Mouse (Mus musculus) macrophage (primary cell): ENCODE measurements around the gene Timm17b. TPM values are rescaled to one million over a fixed set of nuclear protein-coding genes. Genes with fewer than 3 reads are reported as not detected.
"Not testable (repeated sequence)": the region's sequence is repeated elsewhere in the genome, so short reads cannot be mapped to it uniquely, and the experiment has no call there.

Source experiments
- H3K27ac ChIP-seq: fragments of 350-480 bp; formaldehyde crosslinking; 2 replicates; pipeline ENCODE4 v1.9.0; 2021
- H3K36me3 ChIP-seq: fragments of 350-480 bp; formaldehyde crosslinking; 2 replicates; pipeline ENCODE4 v1.9.0; 2021; ENCODE audit errors: inconsistent target
- H3K4me3 ChIP-seq: fragments of 350-480 bp; formaldehyde crosslinking; 2 replicates; pipeline ENCODE4 v1.9.0; 2021; ENCODE audit errors: inconsistent target
- H3K79me2 ChIP-seq: fragments of 350-480 bp; formaldehyde crosslinking; 2 replicates; pipeline ENCODE4 v1.9.0; 2021; ENCODE audit errors: inconsistent target
- WGBS: methylation state at CpG from one replicate; pipeline ENCODE4 v1.1.7; 2026; ENCODE audit warnings: inconsistent platforms; ENCODE audit not compliant: missing documents; 5-methylcytosine and 5-hydroxymethylcytosine counted together
- polyA plus RNA-seq: library from polyadenylated mRNA; stranded (reverse); fragments of 250-400 nt; gene quantifications from 3 replicates; pipeline ENCODE4 v1.2.4, GENCODE M21; 2018; ENCODE audit warnings: inconsistent platforms

Gene Timm17b
- polyA plus RNA-seq, 1 experiment from 2014 or later: 7.5 TPM

DNA sequence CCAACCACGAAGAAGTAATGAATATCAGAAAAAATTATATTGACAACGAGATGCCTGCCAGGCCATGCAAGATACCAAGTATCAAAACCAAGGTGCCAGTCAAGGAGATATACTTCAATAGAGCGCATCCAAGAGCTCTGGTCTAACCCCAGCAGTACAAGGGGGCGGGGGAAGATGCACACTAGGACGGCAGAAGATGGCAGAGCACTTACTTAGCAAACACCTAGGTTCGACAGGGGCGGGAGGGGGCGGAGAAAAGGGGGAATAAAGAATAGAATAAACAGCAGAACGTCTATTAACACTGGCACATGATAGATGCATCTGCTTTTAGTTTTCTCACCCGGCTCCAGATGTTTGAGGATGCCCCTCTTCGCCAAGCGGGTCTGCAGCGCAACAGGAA is 946 bp upstream of the Timm17b start:
- peak overlapping the region; percentile 74 for H3K27ac ChIP-seq
- 37% methylated on average over 13 of the region's 13 CpGs for WGBS

DNA sequence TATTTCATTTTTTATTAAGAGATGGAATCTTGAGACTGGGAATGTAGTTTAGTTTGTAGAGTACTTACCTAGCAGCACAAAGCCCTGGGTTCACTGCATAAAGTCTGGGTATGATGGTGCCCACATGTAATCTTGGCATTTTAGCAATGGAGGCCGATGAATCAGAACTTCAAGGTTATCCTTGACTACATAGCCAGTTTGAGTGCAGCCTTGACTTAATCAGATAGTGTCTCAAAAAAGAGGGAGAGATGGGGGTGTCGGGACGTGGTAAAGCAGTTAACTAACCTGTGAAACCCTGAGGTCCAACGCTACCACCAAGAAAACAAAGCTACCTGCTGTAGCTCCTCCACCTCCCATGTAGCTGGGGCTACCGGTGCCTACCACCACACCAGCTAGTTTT is 5.3 kb downstream of the Timm17b start:
- no peak overlapping the region for H3K4me3 ChIP-seq
- no peaks in the 10 kb centered on the region; the same call in 1 of the 2 replicates for H3K79me2 ChIP-seq
- H3K36me3 ChIP-seq: no peaks in the 10 kb centered on the region
- WGBS: 84% methylated on average over 5 of the region's 5 CpGs
- H3K27ac ChIP-seq: no peak overlapping the region

More for the DNA sequence above, 946 bp upstream of the Timm17b start:
- no peaks in the 10 kb centered on the region for H3K36me3 ChIP-seq
- peak overlapping the region; percentile 51 for H3K4me3 ChIP-seq
- H3K79me2 ChIP-seq: peaks cover 11% of the 10 kb centered on the region; the same call in 1 of the 2 replicates

DNA sequence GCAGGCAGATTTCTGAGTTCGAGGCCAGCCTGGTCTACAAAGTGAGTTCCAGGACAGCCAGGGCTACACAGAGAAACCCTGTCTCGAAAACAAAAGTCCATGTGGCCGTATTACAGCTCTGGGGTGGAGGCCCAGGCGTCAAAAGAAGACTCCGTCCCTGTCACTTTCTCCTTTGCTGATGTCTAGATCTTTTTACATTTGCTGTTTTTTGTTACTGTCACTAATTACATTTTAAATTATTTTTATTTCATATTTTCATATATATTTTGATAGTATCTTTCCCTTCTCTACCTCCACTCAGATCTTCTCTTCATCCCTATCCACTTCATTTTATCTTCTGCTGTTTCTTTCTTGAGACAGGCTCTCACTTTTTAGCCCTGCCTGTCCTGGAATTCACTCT is 8.6 kb downstream of the Timm17b start, which contains the start of gene Gm10491:
Gm10491 (minus strand) TSS at position 101 of the 400 bp plus-strand sequence.
- no peak within 1 kb of the TSS for H3K4me3 ChIP-seq
- H3K36me3 ChIP-seq: no peaks in the 10 kb centered on the region
- WGBS: 87% methylated on average over 4 of the region's 5 CpGs
- no peaks in the 10 kb centered on the region for H3K79me2 ChIP-seq
- no peak within 1 kb of the TSS for H3K27ac ChIP-seq

DNA sequence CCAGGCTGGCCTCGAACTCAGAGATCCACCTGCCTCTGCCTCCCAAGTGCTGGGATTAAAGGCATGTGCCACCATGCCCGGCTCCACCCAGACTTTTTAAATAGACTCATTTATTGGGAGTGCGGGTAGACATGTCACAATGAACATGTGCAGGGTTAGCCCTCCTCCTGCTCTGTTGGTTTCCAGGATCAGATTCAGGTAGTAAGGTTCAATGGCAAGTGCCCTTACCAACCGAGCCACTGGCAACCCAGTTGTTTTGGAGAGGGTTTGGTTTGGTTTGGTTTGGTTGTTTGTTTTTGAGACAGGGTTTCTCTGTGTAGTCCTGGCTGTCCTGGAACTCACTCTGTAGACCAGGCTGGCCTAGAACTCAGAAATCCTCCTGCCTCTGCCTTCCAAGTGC is 10.1 kb downstream of the Timm17b start, which contains the start of gene Gm10490:
Gm10490 (plus strand) TSS at position 301 of the 400 bp plus-strand sequence.
- WGBS: 90% methylated on average over 3 of the region's 4 CpGs
- H3K4me3 ChIP-seq, H3K79me2 ChIP-seq, H3K27ac ChIP-seq, H3K36me3 ChIP-seq: not testable (repeated sequence)

DNA sequence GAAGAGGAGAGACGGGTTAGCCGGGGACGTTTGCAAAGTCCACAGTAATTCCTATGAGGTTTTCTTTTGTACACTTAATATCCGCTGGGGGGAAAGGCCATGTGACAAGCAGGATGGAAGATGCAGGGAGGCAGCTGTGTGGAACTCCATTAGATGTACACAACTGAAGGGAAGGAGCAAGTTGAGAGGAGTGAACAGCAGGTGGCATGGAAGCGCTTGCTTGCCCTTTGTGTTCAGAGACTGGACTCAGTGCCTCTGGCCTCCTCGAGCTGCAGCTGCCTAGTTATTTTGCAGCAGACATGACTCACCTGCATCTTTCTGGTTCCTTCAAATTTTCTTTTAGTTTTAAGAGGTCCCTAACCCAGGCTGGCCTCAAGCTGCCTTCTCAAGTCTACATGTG is 11.3 kb downstream of the Timm17b start:
- 74% methylated on average over 6 of the region's 6 CpGs for WGBS

DNA sequence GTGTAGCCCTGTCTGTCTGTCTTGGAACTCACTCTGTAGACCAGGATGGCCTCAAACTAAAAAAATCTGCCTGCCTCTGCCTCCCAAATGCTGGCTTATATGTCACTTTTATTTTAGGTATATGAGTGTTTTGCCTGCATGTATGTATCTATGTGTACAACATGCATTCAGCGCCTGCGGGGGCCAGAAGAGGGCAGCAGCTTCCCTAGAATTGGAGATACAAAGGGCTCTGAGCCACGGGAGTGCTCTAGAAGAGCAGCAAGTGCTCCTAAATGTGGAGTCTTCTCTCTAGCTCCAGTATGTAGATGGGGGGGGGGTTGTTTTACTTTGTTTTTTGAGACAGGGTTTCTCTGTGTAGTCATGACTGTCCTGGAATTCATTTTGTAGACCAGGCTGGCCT is 16.5 kb downstream of the Timm17b start:
- not testable (repeated sequence) for H3K27ac ChIP-seq, H3K4me3 ChIP-seq
- WGBS: 0% methylated on average over 2 of the region's 3 CpGs

More for the DNA sequence above, 11.3 kb downstream of the Timm17b start:
- H3K36me3 ChIP-seq: no peaks in the 10 kb centered on the region
- H3K4me3 ChIP-seq: no peak overlapping the region
- H3K27ac ChIP-seq: no peak overlapping the region
- no peaks in the 10 kb centered on the region for H3K79me2 ChIP-seq

DNA sequence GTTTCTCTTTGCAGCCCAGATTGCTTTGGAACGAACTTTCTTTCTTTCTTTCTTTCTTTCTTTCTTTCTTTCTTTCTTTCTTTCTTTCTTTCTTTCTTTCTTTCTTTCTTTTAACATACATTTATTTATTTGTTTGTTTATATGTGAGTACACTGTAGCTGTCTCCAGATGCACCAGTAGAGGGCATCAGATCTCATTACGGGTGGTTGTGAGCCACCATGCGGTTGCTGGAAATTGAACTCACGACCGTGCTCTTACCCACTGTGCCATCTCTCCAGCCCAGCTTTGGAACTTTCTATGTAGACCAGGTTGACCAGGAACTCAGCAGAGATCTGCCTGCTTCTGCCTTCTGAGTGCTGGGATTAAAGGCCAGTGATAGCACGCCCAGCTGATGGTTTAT is 18.8 kb downstream of the Timm17b start:
- H3K36me3 ChIP-seq: not testable (repeated sequence)
- 62% methylated on average over 6 of the region's 6 CpGs for WGBS

More for the DNA sequence above, 16.5 kb downstream of the Timm17b start:
- H3K79me2 ChIP-seq, H3K36me3 ChIP-seq: not testable (repeated sequence)

DNA sequence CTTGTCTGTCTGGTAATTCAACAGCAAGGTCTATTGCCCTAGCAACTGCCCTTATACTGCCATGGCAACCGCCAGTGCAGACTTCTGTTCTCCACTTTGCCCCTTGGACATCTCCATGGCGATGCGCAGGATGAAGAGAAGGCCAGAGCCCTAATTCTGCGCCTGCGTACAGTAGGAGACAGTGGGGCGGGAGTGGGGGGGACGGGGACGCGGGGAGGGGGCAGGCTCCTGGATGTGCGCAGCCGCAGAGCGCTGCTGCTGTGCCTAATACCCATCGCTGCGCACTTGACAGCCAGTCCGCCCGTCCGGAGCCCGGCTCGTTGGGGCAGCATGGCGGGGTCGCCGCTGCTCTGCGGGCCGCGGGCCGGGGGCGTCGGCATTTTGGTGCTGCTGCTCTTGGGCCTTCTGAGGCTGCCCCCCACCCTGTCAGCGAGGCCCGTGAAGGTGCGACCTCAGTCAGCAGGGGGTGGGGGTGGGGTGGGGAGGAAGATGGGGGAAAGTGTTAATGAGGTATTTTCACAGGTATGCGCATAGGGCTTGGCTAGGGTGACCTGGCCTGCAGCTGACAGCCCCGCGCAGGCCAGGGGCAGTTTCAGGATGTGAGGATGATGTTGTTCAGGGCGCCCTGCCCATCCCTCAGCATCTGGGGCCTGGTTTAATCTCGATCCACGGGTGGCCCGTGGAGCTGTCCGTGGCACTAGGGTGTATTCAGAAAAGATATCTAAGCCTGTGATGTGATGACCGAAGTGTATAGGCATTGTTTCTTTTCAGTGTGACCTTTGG is 20.6 kb downstream of the Timm17b start, which contains the start of gene Pcsk1n:
Pcsk1n (plus strand) TSS at position 222 of the 783 bp plus-strand sequence.
- WGBS: 27% methylated on average over 26 of the region's 40 CpGs
- Histone ChIP-seq H3K79me2 (no peaks in the 10 kb centered on the region), H3K4me3 (no peak within 1 kb of the TSS), H3K27ac (no peak within 1 kb of the TSS), H3K36me3 (no peaks in the 10 kb centered on the region)

More for the DNA sequence above, 18.8 kb downstream of the Timm17b start:
- not testable (repeated sequence) for H3K4me3 ChIP-seq, H3K79me2 ChIP-seq, H3K27ac ChIP-seq

DNA sequence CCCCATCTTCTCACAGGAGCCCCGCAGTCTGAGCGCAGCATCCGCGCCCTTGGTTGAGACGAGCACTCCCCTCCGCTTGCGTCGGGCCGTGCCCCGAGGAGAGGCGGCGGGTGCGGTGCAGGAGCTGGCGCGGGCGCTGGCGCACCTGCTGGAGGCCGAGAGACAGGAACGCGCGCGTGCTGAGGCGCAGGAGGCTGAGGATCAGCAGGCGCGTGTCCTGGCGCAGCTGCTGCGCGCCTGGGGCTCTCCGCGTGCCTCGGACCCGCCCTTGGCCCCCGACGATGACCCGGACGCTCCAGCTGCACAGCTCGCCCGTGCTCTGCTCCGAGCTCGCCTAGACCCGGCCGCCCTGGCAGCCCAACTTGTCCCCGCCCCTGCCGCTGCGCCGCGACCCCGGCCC is 22.9 kb downstream of the Timm17b start:
- 26% methylated on average over 30 of the region's 48 CpGs for WGBS
- Histone ChIP-seq H3K4me3 (no peak overlapping the region), H3K36me3 (no peaks in the 10 kb centered on the region), H3K27ac (no peak overlapping the region), H3K79me2 (no peaks in the 10 kb centered on the region)

DNA sequence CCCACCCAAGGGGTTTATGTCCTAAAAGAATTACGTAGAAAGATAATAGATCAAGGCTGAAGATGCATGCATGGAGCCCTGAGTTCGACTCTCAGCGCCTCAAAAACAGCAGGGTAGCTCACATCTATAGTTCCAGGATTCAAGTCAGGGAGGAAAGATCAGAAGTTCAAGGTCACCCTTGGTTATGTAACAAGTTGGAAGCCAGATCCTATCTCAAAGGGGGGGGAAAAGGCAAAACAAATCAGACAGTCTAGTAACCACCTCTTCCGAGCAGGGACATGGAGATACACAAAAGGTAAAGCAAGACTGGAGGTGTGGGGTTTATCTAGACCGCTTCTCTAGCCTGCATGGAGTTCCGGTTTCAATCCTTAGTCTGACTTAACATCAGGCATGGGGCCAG is 27.1 kb downstream of the Timm17b start:
- no peak overlapping the region for H3K27ac ChIP-seq
- WGBS: 76% methylated on average over 6 of the region's 6 CpGs
- H3K36me3 ChIP-seq: no peaks in the 10 kb centered on the region
- H3K4me3 ChIP-seq: no peak overlapping the region
- no peaks in the 10 kb centered on the region for H3K79me2 ChIP-seq

DNA sequence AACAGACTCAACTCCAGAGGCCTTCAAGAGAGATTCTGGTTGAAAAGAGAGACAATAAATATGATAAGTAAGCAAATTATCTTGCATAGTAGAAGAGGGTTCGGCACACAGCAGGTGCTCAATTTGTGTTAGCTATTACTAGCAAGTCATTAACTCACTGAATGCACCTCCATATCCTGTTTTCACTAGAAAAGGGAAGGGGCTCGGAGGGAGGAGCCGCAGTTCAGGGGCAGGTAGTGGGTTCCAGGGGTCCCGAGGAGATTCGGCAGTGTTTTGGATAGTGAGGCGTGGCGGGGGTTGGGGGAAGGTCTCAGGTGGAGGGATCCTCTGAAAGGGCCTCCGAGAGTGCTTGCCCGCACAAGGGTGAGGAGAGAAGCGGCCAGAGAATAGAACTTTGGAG is 28.0 kb downstream of the Timm17b start:
- no peak overlapping the region for H3K27ac ChIP-seq
- no peaks in the 10 kb centered on the region for H3K36me3 ChIP-seq
- WGBS: 26% methylated on average over 10 of the region's 10 CpGs
- no peaks in the 10 kb centered on the region for H3K79me2 ChIP-seq
- H3K4me3 ChIP-seq: no peak overlapping the region

DNA sequence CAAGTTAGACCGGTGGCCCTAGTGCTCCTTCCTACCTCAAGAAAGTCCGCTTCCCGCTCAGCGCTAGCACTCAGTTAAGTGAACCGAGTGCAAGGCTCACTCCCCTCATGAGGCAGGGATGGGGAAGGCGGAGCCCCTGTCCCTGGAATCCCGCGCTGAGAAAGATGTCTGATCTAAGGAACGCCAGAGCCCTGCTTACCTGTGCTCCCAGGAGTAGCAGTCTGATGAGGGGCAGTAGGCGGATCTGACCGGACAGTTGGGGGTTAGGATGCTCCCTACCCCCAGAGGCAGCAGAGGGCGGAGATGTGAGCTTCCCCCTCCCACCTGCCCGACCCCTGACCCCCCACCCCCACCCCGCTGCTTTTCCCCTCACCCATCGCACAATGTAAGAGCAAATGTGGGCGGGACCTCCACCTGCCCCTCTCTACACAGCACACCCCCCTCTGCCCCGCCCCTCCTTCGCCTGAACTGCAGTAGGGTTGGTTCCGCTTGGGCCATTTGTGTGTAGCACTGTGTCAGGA is 29.2 kb downstream of the Timm17b start, which contains the start of gene Eras:
Eras (minus strand) TSS at position 338 of the 521 bp plus-strand sequence.
- Histone ChIP-seq H3K4me3 (no peak within 1 kb of the TSS), H3K27ac (no peak within 1 kb of the TSS), H3K79me2 (no peaks in the 10 kb centered on the region), H3K36me3 (no peaks in the 10 kb centered on the region)
- WGBS: 41% methylated on average over 12 of the region's 19 CpGs

DNA sequence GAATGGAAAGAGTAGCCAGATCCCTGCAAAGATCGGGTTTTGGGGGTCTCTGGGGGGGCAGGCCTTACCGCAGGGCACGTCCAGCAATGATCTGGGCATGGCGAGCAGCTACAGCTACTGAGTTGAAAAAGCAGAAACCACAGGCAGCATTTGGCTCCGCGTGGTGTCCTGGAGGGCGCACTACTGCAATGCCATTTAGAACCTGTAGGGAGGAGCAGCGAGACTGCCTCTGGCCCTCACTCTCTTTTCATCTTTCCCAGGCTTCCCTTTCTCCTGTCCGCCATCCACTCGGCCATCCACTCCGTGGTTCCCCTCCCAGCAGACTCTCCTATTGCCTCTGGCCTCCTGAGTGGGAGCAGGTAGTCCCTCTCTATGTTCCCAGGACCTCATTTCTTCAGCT is 37.7 kb downstream of the Timm17b start:
- no peak overlapping the region for H3K27ac ChIP-seq
- no peaks in the 10 kb centered on the region for H3K79me2 ChIP-seq
- WGBS: 54% methylated on average over 8 of the region's 11 CpGs
- H3K36me3 ChIP-seq: no peaks in the 10 kb centered on the region
- H3K4me3 ChIP-seq: no peak overlapping the region

DNA sequence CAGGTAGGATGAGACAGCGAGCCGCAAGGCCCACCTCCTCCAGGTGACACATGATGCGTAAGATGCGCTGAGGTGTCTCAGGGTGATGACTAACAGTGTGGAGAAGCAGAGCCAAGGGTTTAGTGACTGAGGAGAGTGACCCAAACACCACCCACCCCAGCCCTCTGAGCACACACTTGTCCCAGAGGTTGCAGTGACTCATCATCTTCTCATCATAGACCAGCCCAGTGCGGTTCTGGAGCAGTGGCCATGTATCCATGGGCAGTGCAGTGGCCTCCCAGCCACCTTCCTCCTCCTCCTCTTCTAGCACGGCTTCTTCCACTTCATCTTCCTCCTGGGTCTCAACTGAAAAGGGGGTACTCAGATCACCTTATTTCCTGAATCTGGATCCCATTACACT is 38.5 kb downstream of the Timm17b start:
- WGBS: 88% methylated on average over 6 of the region's 6 CpGs

DNA sequence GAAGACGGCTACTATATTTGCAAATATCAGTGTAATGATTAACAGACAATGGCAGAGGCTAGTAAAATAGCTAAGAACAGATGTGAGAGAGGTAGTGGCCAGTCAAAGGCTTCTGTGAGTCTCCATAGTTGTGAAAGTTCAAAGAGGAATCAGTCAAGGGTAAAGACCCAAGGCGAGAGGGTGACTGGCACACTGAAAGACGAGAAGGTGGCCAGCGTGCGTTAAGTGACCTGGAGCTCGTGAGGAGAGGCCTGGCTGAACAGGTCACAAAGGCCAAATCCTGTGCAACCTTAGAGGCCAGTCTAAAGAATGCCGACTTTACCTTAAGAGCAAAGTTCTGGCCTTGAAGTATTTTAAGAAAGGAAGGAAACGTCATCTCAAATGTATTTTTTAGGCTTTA is 46.5 kb downstream of the Timm17b start:
- Histone ChIP-seq H3K4me3 (no peak overlapping the region), H3K27ac (no peak overlapping the region)
- WGBS: 94% methylated on average over 8 of the region's 8 CpGs

More for the DNA sequence above, 38.5 kb downstream of the Timm17b start:
- no peak overlapping the region for H3K27ac ChIP-seq
- H3K4me3 ChIP-seq: no peak overlapping the region
- no peaks in the 10 kb centered on the region for H3K36me3 ChIP-seq
- H3K79me2 ChIP-seq: no peaks in the 10 kb centered on the region

More for the DNA sequence above, 46.5 kb downstream of the Timm17b start:
- Histone ChIP-seq H3K36me3 (no peaks in the 10 kb centered on the region), H3K79me2 (no peaks in the 10 kb centered on the region)
